Mouse (Mus musculus): Measurements from ENCODE around the gene Cux1. TPM values are rescaled to one million over a fixed set of nuclear protein-coding genes. Genes with fewer than 3 reads are reported as not detected.

Gene Cux1
- polyA plus RNA-seq, 1 experiment from 2014 or later, result 109 TPM

DNA sequence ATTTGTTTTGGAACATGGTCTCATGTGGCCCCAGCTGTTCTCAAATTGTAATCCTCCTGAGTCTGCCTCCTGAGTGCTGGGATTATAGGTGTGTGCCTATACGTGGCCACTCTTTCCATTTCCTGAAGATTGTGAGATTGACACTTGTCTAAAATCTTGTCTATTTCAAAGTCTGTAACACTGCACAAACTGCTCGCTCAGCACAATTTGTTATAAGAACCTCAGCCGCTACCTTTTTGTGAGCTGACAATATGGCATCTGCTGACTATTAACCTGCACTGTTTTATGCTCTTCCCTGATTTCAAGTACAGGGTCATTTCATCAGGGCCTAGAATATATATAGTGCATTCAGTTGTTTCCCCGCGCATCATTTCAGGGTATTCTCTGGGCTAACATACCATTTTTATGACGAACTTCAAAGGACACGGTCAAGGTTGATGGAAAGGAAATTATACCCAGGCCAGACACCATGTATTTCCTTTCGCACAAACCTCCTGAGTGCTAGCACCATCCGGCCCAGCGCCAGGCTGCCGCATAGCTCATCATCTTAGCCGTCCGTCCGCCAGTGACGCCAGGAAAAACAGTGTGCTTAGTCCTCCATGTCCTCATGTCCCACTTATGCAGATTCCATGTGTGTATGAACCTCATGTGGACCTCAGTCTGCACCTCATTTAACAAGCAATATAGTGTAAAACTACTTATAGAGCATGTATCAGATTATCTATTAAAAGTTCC is 224.0 kb downstream of the Cux1 start:
- DNase-seq (ENCODE audit: low spot score) (no peak), ATAC-seq (ENCODE audit: insufficient read depth, low FRiP score, low TSS enrichment) (no peak)
- H3K4me1 ChIP-seq (ENCODE audit: control insufficient read depth, insufficient read depth, low read length), result no peaks in the 10 kb centered on the region
- no peak overlapping the region for H3K9ac ChIP-seq (ENCODE audit: low read length)
- H3K9me3 ChIP-seq (ENCODE audit: control insufficient read depth, low read length), result no peaks in the 10 kb centered on the region
- no peak overlapping the region for H3K4me3 ChIP-seq (ENCODE audit: low read depth, low read length)
- no peaks in the 10 kb centered on the region for H3K27me3 ChIP-seq (ENCODE audit: control insufficient read depth, insufficient read depth, low read length)
- peaks cover 6% of the 10 kb centered on the region for H3K36me3 ChIP-seq (ENCODE audit: control insufficient read depth, insufficient read depth, low read length)
- 91% methylated on average over 15 of the region's 15 CpGs for WGBS
- no peak overlapping the region for H3K27ac ChIP-seq (ENCODE audit: low read depth, low read length)
- no peak overlapping the region for H3K4me2 ChIP-seq (ENCODE audit: low read depth)

DNA sequence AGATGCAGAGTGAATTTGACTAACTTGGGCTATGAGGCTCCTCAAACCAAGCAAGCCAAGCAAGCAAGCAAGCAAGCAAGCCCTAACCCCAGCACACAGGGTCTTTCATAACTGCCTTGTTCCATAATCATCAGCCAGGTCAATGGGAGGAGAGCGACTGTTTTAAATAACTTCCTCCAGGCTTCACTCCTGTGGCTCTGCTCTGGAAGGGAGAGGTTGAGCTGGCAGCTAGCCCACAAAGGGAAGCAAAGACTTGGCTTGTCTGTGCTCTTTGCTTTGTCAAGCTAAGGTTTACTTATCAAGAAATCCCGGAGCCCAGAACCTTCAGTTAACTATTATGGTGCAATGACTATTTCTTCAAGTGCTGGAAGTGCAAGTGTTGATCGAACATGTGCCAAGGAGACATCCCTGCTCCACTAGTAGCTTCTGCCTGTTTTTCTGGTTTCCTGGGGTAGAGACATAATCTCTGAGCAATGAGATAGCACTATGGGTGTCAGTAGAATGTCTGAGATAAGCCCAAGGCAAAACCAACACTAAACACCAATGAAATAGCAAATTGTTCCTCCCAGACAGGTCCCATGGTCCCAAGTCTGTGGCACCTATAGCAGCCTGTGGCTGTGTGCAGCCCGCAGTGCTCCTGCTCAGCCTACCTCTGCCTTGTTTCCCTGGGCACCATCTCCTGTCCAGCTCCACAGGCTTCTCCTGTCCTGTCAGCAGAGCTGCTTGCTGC is 230.3 kb downstream of the Cux1 start:
- H3K4me1 ChIP-seq (ENCODE audit: control insufficient read depth, insufficient read depth, low read length), result no peaks in the 10 kb centered on the region
- H3K36me3 ChIP-seq (ENCODE audit: control insufficient read depth, insufficient read depth, low read length), result peaks cover 8% of the 10 kb centered on the region
- H3K9ac ChIP-seq (ENCODE audit: low read length), result no peak overlapping the region
- H3K27me3 ChIP-seq (ENCODE audit: control insufficient read depth, insufficient read depth, low read length), result no peaks in the 10 kb centered on the region
- H3K4me3 ChIP-seq (ENCODE audit: low read depth, low read length), result no peak overlapping the region
- H3K4me2 ChIP-seq (ENCODE audit: low read depth), result no peak overlapping the region
- 90% methylated on average over 4 of the region's 4 CpGs for WGBS
- ATAC-seq (ENCODE audit: insufficient read depth, low FRiP score, low TSS enrichment) (no peak), DNase-seq (ENCODE audit: low spot score) (no peak)
- H3K27ac ChIP-seq (ENCODE audit: low read depth, low read length), result no peak overlapping the region
- no peaks in the 10 kb centered on the region for H3K9me3 ChIP-seq (ENCODE audit: control insufficient read depth, low read length)

DNA sequence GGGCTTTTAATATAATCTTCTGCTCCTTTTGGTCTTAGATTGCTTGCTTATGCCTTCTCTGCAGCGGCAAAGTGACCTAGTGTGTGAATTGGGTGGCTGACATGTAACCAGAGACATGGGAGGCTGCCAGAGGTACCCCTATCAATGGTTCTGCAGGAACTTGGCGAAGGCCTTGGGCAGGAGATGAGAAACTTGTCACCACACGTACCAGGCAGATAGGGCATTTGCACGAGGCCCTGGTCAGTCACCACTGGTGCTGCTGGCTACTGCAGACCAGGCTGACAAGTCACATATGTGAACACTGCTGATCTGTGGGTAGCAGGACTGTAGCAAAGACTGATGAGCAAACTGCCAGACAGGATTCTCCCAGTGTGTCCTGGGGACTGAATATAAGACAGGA is 231.6 kb downstream of the Cux1 start:
- ATAC-seq (ENCODE audit: insufficient read depth, low FRiP score, low TSS enrichment) (no peak), DNase-seq (ENCODE audit: low spot score) (no peak)
- Histone ChIP-seq H3K4me2 (ENCODE audit: low read depth) (no peak overlapping the region), H3K9ac (ENCODE audit: low read length) (no peak overlapping the region), H3K9me3 (ENCODE audit: control insufficient read depth, low read length) (no peaks in the 10 kb centered on the region), H3K27ac (ENCODE audit: low read depth, low read length) (no peak overlapping the region), H3K27me3 (ENCODE audit: control insufficient read depth, insufficient read depth, low read length) (no peaks in the 10 kb centered on the region), H3K4me1 (ENCODE audit: control insufficient read depth, insufficient read depth, low read length) (no peaks in the 10 kb centered on the region), H3K36me3 (ENCODE audit: control insufficient read depth, insufficient read depth, low read length) (peaks cover 8% of the 10 kb centered on the region), H3K4me3 (ENCODE audit: low read depth, low read length) (no peak overlapping the region)
- WGBS, result 97% methylated on average over 4 of the region's 4 CpGs

DNA sequence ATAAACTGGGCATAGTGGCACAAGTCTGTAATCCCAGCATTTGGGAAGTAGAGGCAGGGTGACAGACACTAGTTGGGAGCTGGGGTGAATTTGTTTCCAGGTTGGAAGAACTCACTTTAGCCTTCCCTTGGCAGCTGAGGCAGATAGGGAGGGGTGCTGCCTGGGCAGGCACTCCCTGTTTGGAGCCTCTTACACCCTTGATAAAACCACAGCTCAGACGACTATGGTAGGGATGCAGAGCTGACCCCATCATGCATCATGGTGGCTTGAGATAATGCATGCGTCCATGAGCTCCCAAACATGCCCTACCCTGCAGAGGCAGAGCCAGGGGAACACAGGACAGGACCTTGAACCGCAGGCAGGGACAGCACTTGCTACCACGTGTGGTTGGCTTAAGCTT is 232.5 kb downstream of the Cux1 start:
- ATAC-seq (ENCODE audit: insufficient read depth, low FRiP score, low TSS enrichment) (no peak), DNase-seq (ENCODE audit: low spot score) (no peak)
- no peaks in the 10 kb centered on the region for H3K27me3 ChIP-seq (ENCODE audit: control insufficient read depth, insufficient read depth, low read length)
- no peak overlapping the region for H3K4me3 ChIP-seq (ENCODE audit: low read depth, low read length)
- H3K4me2 ChIP-seq (ENCODE audit: low read depth), result no peak overlapping the region
- no peaks in the 10 kb centered on the region for H3K9me3 ChIP-seq (ENCODE audit: control insufficient read depth, low read length)
- WGBS, result 82% methylated on average over 4 of the region's 4 CpGs
- no peak overlapping the region for H3K9ac ChIP-seq (ENCODE audit: low read length)
- no peaks in the 10 kb centered on the region for H3K4me1 ChIP-seq (ENCODE audit: control insufficient read depth, insufficient read depth, low read length)
- H3K27ac ChIP-seq (ENCODE audit: low read depth, low read length), result no peak overlapping the region
- H3K36me3 ChIP-seq (ENCODE audit: control insufficient read depth, insufficient read depth, low read length), result peaks cover 11% of the 10 kb centered on the region

DNA sequence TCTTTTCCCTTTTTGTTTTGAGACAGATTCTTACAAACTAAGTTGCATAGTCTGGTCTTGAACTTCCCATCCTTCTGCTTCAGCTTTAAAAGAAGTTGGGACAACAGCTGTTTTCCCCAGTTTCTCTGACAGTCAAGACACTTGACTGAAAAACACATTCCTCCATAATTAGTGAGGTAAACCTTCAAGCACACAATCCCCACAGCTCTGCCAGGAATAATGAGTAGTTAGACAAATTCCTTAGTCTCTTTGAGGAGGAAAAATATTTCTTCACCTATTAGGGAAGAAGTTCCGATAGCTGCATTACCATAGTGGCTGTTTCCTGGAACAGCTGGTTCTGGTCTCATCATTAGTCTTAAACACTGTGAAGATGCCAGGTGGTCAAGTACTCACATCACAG is 233.2 kb downstream of the Cux1 start:
- Histone ChIP-seq H3K9me3 (ENCODE audit: control insufficient read depth, low read length) (no peaks in the 10 kb centered on the region), H3K4me3 (ENCODE audit: low read depth, low read length) (no peak overlapping the region), H3K9ac (ENCODE audit: low read length) (no peak overlapping the region), H3K4me1 (ENCODE audit: control insufficient read depth, insufficient read depth, low read length) (no peaks in the 10 kb centered on the region), H3K27ac (ENCODE audit: low read depth, low read length) (no peak overlapping the region), H3K27me3 (ENCODE audit: control insufficient read depth, insufficient read depth, low read length) (no peaks in the 10 kb centered on the region), H3K4me2 (ENCODE audit: low read depth) (no peak overlapping the region), H3K36me3 (ENCODE audit: control insufficient read depth, insufficient read depth, low read length) (peaks cover 6% of the 10 kb centered on the region)
- no peak for DNase-seq (ENCODE audit: low spot score)
- 92% methylated on average over 1 of the region's 1 CpGs for WGBS
- ATAC-seq (ENCODE audit: insufficient read depth, low FRiP score, low TSS enrichment), result no peak

DNA sequence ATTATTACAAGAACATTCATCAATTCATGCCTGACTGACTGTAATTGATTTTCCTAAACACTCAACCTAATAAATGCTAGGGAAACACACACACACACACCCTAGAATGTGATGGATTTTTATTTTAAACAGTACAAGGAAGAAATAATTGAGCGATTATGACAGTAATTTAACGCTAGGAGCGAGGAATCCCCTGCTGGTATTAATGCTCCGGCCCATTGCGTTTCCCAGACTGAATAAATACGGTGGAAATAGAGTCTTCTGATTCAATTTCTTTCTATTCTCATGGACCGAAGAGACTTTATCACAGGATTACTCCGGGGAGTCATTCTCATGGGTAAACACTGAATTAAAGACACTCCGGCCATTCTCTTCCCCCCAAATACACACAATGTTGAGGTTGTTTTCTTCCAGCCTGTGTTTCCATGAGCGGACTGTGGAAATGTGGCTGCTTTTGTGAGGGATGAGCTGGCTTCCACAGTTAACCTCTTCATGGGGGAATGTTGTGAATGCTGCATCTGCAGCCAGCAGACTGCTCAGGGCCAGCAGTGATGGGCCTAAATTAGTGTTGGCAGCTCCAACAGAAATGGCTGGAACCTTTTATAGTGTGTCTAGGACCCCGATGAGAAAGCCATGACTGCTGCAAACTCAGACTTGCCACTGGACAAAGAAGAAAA is 234.4 kb downstream of the Cux1 start:
- Histone ChIP-seq H3K36me3 (ENCODE audit: control insufficient read depth, insufficient read depth, low read length) (peaks cover 6% of the 10 kb centered on the region), H3K27me3 (ENCODE audit: control insufficient read depth, insufficient read depth, low read length) (no peaks in the 10 kb centered on the region), H3K9me3 (ENCODE audit: control insufficient read depth, low read length) (no peaks in the 10 kb centered on the region), H3K4me2 (ENCODE audit: low read depth) (no peak overlapping the region), H3K27ac (ENCODE audit: low read depth, low read length) (no peak overlapping the region), H3K4me1 (ENCODE audit: control insufficient read depth, insufficient read depth, low read length) (no peaks in the 10 kb centered on the region), H3K4me3 (ENCODE audit: low read depth, low read length) (no peak overlapping the region), H3K9ac (ENCODE audit: low read length) (no peak overlapping the region)
- 64% methylated on average over 11 of the region's 11 CpGs for WGBS
- DNase-seq (ENCODE audit: low spot score) (no peak), ATAC-seq (ENCODE audit: insufficient read depth, low FRiP score, low TSS enrichment) (no peak)

DNA sequence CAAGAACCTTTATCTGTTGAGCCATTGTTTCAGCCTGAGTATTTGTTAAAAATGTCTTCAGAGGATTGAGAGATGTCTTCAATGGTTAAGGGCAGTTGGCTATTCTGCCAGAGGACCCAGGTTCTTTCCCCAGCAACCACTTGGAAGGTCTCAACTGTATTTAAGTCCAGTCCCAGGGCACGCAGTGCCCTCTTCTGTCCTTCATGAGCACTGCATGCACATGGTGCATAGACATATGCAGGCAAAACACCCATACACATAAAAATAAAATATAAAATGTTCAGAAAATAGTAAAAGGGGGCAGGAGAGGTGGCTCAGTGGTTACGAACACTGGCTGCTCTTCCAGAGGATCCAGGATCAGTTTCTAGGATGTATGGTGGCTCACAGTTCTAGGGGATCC is 239.6 kb downstream of the Cux1 start:
- peaks cover 6% of the 10 kb centered on the region; the same call in 1 of the 2 replicates for H3K36me3 ChIP-seq (ENCODE audit: control insufficient read depth, insufficient read depth, low read length)
- ATAC-seq (ENCODE audit: insufficient read depth, low FRiP score, low TSS enrichment), result no peak
- WGBS, result 89% methylated on average over 2 of the region's 2 CpGs

DNA sequence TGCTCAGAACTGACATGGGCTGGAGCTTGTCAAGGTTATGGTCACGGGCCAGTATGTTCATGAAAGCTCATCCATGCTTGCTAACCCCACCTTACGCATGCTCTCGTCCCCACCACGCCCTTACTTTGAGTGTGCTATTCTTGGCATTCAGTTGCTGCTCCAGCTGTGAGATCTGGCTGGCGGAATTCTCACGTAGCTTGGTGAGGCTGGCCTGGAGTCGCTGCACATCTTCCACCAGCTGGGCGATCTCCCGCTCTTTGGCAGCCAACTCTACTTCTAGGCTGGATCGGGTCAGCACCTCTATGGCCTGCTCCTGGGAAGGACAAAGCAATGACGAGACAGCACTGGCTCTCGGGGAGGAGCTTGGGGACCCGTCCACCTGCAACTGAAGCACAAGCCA is 240.7 kb downstream of the Cux1 start:
- H3K36me3 ChIP-seq (ENCODE audit: control insufficient read depth, insufficient read depth, low read length), result peaks cover 6% of the 10 kb centered on the region; the same call in 1 of the 2 replicates
- H3K27ac ChIP-seq (ENCODE audit: low read depth, low read length), result no peak overlapping the region
- DNase-seq (ENCODE audit: low spot score) (no peak), ATAC-seq (ENCODE audit: insufficient read depth, low FRiP score, low TSS enrichment) (no peak)
- H3K4me3 ChIP-seq (ENCODE audit: low read depth, low read length), result no peak overlapping the region
- 94% methylated on average over 13 of the region's 13 CpGs for WGBS
- no peak overlapping the region for H3K9ac ChIP-seq (ENCODE audit: low read length)
- no peaks in the 10 kb centered on the region for H3K4me1 ChIP-seq (ENCODE audit: control insufficient read depth, insufficient read depth, low read length)
- no peaks in the 10 kb centered on the region for H3K9me3 ChIP-seq (ENCODE audit: control insufficient read depth, low read length)
- H3K4me2 ChIP-seq (ENCODE audit: low read depth), result no peak overlapping the region
- H3K27me3 ChIP-seq (ENCODE audit: control insufficient read depth, insufficient read depth, low read length), result no peaks in the 10 kb centered on the region

More for the DNA sequence above, 239.6 kb downstream of the Cux1 start:
- H3K27me3 ChIP-seq (ENCODE audit: control insufficient read depth, insufficient read depth, low read length), result no peaks in the 10 kb centered on the region
- DNase-seq (ENCODE audit: low spot score), result no peak
- H3K9ac ChIP-seq (ENCODE audit: low read length), result no peak overlapping the region
- no peak overlapping the region for H3K4me2 ChIP-seq (ENCODE audit: low read depth)
- no peaks in the 10 kb centered on the region for H3K9me3 ChIP-seq (ENCODE audit: control insufficient read depth, low read length)
- H3K4me3 ChIP-seq (ENCODE audit: low read depth, low read length), result no peak overlapping the region
- no peak overlapping the region for H3K27ac ChIP-seq (ENCODE audit: low read depth, low read length)
- no peaks in the 10 kb centered on the region for H3K4me1 ChIP-seq (ENCODE audit: control insufficient read depth, insufficient read depth, low read length)
